Mouse (Mus musculus) hindbrain, embryonic 12.5 days (tissue): ENCODE results near the gene Medag. TPM values are rescaled to one million over a fixed set of nuclear protein-coding genes. Genes with fewer than 3 reads are reported as not detected.

Experiments
- ATAC-seq: fragments of 200-750 bp; cut with Nextera tagmentation; 2 replicates; pipeline ENCODE4 v1.8.0; 2017; ENCODE audit warnings: moderate TSS enrichment; ENCODE audit not compliant: low FRiP score
- H3K27ac ChIP-seq: fragments of 300-500 bp; sonication (generic); 2 replicates; pipeline ENCODE4 v1.5.1; 2016; ENCODE audit warnings: mild to moderate bottlenecking
- H3K27me3 ChIP-seq: fragments of 300-500 bp; sonication (generic); 2 replicates; pipeline ENCODE4 v1.6.1; 2016; ENCODE audit warnings: mild to moderate bottlenecking
- H3K36me3 ChIP-seq: fragments of 300-500 bp; sonication (generic); 2 replicates; pipeline ENCODE4 v1.6.1; 2016; ENCODE audit warnings: mild to moderate bottlenecking
- H3K4me1 ChIP-seq: fragments of 300-500 bp; sonication (generic); 2 replicates; pipeline ENCODE4 v1.6.1; 2016
- H3K4me2 ChIP-seq: fragments of 300-500 bp; sonication (generic); replicated peaks from 2 replicates; pipeline ENCODE4 v1.6.1; 2016; ENCODE audit warnings: mild to moderate bottlenecking
- H3K4me3 ChIP-seq: fragments of 300-500 bp; sonication (generic); 2 replicates; pipeline ENCODE4 v1.5.1; 2016; ENCODE audit warnings: mild to moderate bottlenecking
- H3K9ac ChIP-seq: fragments of 300-500 bp; sonication (generic); 2 replicates; pipeline ENCODE4 v1.6.1; 2016; ENCODE audit warnings: mild to moderate bottlenecking, moderate library complexity
- H3K9me3 ChIP-seq: fragments of 300-500 bp; sonication (generic); replicated peaks from 2 replicates; pipeline ENCODE4 v1.6.1; 2016; ENCODE audit warnings: mild to moderate bottlenecking
- WGBS: fragments of 180-500 bp; shearing (Covaris S2); methylation state at CpG from one replicate; pipeline ENCODE4 v1.1.7; 2016; 5-methylcytosine and 5-hydroxymethylcytosine counted together
- polyA plus RNA-seq: library from polyadenylated mRNA; unstranded; fragments of >200 nt; fragmentation: Nextera tagmentation; extraction: Ambion mirVana; gene quantifications from 2 replicates; pipeline ENCODE4 v1.2.1, GENCODE M21; 2016

Gene Medag
- polyA plus RNA-seq, 1 experiment from 2014 or later, result 1.0 TPM

GRCm38 (mm10) chr5:149462071-149462470, 50.5 kb downstream of the Medag start:
- H3K9me3 ChIP-seq, result no peaks in the 10 kb centered on the region
- ATAC-seq, result no peak
- H3K27ac ChIP-seq, result no peak overlapping the region
- H3K4me3 ChIP-seq, result no peak overlapping the region
- no peaks in the 10 kb centered on the region for H3K27me3 ChIP-seq
- no peak overlapping the region for H3K4me2 ChIP-seq
- no peaks in the 10 kb centered on the region for H3K36me3 ChIP-seq
- WGBS, result 79% methylated on average over 3 of the region's 3 CpGs
- H3K4me1 ChIP-seq, result peaks cover 11% of the 10 kb centered on the region
- H3K9ac ChIP-seq, result no peak overlapping the region

DNA sequence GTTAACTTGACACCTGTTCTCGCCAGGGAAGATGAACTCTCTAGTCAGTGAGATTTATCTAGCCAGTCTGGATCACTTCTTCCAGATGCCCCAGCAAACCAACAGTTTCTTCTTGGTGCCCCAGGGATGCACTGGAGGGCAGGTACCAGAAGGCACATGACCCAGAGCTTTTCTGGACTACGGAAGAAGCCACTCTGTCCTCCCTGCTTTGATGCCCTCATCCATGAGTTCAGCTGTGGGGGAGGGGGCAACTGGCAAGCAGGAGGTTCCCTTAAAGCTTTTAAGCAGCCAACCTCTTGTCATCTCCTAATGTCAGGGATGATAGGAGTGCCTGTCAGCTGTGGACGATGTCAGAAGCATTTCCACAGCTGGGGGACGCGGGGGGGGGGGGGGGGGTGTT, 53.8 kb downstream of the Medag start:
- peaks cover 11% of the 10 kb centered on the region for H3K4me1 ChIP-seq
- no peak overlapping the region for H3K9ac ChIP-seq
- no peaks in the 10 kb centered on the region for H3K36me3 ChIP-seq
- WGBS, result 54% methylated on average over 4 of the region's 5 CpGs
- no peaks in the 10 kb centered on the region for H3K9me3 ChIP-seq
- no peak overlapping the region for H3K4me3 ChIP-seq
- no peaks in the 10 kb centered on the region for H3K27me3 ChIP-seq
- ATAC-seq, result no peak
- H3K4me2 ChIP-seq, result no peak overlapping the region
- no peak overlapping the region for H3K27ac ChIP-seq

DNA sequence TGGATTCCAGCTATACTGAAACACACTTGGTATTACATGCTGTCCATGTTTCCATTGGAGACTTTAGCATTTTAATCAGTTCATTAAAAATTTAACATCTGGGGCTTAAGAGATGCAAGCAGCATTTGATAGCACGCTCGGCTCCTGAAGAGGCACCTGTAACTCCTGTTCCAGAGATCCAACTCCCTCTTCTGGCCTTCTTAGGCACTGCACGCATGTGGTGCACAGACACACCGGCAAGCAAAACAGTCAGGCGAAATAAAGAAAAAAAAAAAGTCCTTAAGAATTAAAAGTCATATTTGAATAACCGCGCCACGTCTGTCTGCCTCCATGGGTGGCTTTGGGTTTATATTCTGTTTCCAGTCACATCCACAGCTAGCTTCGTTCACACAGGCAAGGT, 62.6 kb downstream of the Medag start:
- Histone ChIP-seq H3K4me3 (no peak overlapping the region), H3K4me2 (no peak overlapping the region), H3K27ac (no peak overlapping the region), H3K9ac (no peak overlapping the region), H3K4me1 (no peaks in the 10 kb centered on the region), H3K36me3 (no peaks in the 10 kb centered on the region), H3K27me3 (no peaks in the 10 kb centered on the region), H3K9me3 (peaks cover 11% of the 10 kb centered on the region)
- no peak for ATAC-seq
- WGBS, result 93% methylated on average over 9 of the region's 9 CpGs

- peaks cover 11% of the 10 kb centered on the region for H3K9me3 ChIP-seq
- H3K4me3 ChIP-seq, result no peak overlapping the region
- no peak overlapping the region for H3K27ac ChIP-seq
- H3K36me3 ChIP-seq, result no peaks in the 10 kb centered on the region
- ATAC-seq, result no peak
- H3K9ac ChIP-seq, result no peak overlapping the region
- 85% methylated on average over 16 of the region's 16 CpGs for WGBS
- H3K4me2 ChIP-seq, result no peak overlapping the region
- no peaks in the 10 kb centered on the region for H3K27me3 ChIP-seq
- no peaks in the 10 kb centered on the region for H3K4me1 ChIP-seq
Measured at GRCm38 (mm10) chr5:149474701-149475468, 63.3 kb downstream of the Medag start.

Other genes starting within 250 kb of the Medag start
- gene Uspl1, start 227.4 kb upstream of the Medag start, polyA plus RNA-seq, result 63.0 and 68.6 TPM in 2 replicates
- 1,291 and 1,445 TPM in 2 replicates for gene Hmgb1, start 227.3 kb upstream of the Medag start, polyA plus RNA-seq
- 5.9 and 7.1 TPM in 2 replicates for gene Alox5ap, start 147.0 kb upstream of the Medag start, polyA plus RNA-seq
- gene Tex26, start 27.9 kb downstream of the Medag start, polyA plus RNA-seq, result 1.1 and 1.2 TPM in 2 replicates
- not detected in 2 replicates for gene Wdr95, start 116.9 kb downstream of the Medag start, polyA plus RNA-seq
- 93.9 and 95.3 TPM in 2 replicates for gene Hsph1, start 224.6 kb downstream of the Medag start, polyA plus RNA-seq